Mouse (Mus musculus) megakaryocyte progenitor cell, adult 5-6 weeks (primary cell): ENCODE results near the gene Epha3. TPM values are rescaled to one million over a fixed set of nuclear protein-coding genes. Genes with fewer than 3 reads are reported as not detected.

ENCODE experiments used
- ATAC-seq: replicated peaks from 2 replicates; pipeline ENCODE4 v1.8.0; 2016; ENCODE audit warnings: mild to moderate bottlenecking, moderate TSS enrichment, inconsistent platforms; ENCODE audit not compliant: poor library complexity
- total RNA-seq, 2 experiments: library from RNA; stranded (forward) in 1 of 2; stranded (reverse) in 1 of 2; fragments of 157-497, 149-512 nt in 1 of 2; fragments of 200-1000 nt in 1 of 2; gene quantifications; 2 replicates each; pipeline versions ENCODE4 v1.2.3 to v1.2.4; 2015 to 2017

Epha3 gene
- total RNA-seq (2015): not detected in 2 replicates
- total RNA-seq (2017): not detected in 2 replicates

- ATAC-seq: peak; percentile 97
These were observed at the start of gene Epha3 for GRCm38 (mm10) chr16:63863913-63864330. Gene Epha3 (minus strand): TSS chr16:63864175.

DNA sequence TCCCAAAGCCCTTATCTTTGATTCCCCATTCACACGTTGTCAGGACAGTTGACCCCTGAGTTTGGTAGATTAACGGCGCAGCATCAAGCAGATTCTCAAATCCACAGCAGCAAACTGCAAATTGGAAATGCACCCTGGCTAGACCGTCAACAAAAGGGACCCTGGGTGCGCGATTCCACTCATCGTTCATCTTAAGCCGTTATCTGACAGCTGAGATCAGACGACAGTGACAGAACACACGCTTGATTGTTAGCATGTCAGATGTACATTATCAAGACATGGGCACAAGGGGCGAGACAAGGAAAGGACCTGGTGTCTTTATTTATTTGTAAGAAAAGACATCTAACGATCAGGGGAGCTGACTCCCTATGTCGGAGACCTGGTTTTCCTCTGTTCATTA lies 39.5 kb upstream of the Epha3 start:
- ATAC-seq: no peak

- peak; percentile 29; the same call in 1 of the 2 replicates for ATAC-seq
These were observed 17.2 kb upstream of the Epha3 start for GRCm38 (mm10) chr16:63881190-63881589.

GRCm38 (mm10) chr16:63872313-63872712 lies 8.3 kb upstream of the Epha3 start:
- ATAC-seq: peak; percentile 92

DNA sequence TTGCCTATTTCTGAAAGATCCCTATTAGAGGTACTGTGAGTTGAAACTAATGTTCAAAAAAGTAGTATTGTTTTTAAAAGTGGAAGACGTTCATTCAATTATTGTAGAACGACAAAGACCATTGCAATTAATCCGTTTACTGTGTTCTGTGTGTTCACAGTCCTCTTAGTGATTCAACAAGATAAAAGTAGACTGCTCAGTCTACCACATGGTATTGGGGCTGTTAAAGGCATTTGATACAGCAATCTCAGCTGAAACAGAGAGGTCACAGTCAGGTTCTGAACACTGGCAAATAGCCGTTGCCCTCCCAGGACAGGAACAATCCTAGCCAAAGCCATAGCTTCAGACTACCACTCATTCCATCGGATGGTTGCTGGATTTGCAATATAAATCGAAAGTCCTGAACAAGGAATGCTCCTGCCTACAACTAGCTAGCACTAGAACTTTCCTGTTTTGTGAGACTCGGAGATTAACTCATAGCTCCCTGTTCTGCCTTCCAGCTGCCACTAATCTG lies 545 bp upstream of the Epha3 start:
- ATAC-seq: no peak

DNA sequence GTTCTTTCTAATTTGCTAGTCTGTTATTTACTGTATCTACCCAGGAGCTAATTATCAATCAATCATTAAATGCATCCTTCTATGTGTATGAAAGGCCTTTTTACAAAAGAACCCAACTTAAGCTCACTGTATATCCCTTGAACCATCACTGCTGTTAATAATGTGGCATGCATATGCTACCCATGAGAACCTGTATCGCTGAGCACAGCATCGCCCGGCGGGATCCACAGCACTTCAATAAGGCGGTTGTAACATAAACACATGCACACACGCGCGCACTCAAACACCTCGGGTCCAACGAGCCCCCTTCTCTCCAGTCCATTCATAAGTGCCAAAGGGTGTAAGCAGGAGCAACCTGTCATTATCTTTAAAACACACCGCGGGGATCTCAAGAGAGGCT lies 794 bp downstream of the Epha3 start:
- ATAC-seq: no peak

DNA sequence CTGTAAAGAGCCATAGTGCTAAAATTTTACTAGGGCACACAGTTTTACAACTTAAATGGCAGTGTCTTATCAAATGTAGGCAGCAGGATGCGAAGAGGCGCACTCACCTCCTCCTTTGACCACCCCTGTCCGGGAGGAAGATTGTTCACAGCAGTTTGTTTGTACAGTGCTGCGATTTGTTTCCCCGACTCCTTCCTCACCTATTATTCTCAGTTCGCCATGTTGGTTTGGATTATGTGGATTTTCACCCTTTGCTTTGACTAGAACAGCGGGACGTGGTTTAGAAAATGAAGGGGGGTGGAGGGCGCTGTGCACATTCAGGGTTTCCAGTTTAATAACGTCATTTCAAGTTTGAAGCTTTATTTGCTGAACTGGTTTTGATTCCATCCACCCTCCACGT lies 6.4 kb downstream of the Epha3 start:
- ATAC-seq: peak; percentile 6; the same call in 1 of the 2 replicates

GRCm38 (mm10) chr16:63856658-63857552 lies 7.1 kb downstream of the Epha3 start:
- peak; percentile 88 for ATAC-seq

- no peak for ATAC-seq
These were observed 13.7 kb downstream of the Epha3 start for GRCm38 (mm10) chr16:63850297-63850696.

- ATAC-seq: no peak
These were observed 21.1 kb downstream of the Epha3 start for GRCm38 (mm10) chr16:63842911-63843310.

DNA sequence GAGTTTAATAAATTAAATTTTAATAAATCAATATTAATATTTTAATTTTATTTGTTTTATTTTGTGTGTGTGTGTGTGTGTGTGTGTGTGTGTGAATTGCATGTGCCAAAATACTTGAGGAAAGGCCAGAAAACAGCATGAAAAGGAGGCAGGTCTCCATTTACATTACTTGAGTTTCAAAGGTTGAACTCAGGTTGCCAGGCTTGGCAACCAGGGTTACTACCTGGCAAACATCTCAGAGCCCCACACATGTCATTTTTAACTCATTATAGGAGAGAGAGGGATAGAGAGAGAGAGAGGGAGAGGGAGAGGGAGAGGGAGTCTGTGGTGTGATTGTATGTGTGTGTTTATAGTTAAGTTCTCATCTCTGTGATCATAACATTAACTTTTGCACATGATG lies 26.5 kb downstream of the Epha3 start:
- ATAC-seq: no peak

- ATAC-seq: no peak
These were observed 42.8 kb downstream of the Epha3 start for GRCm38 (mm10) chr16:63821164-63821563.

DNA sequence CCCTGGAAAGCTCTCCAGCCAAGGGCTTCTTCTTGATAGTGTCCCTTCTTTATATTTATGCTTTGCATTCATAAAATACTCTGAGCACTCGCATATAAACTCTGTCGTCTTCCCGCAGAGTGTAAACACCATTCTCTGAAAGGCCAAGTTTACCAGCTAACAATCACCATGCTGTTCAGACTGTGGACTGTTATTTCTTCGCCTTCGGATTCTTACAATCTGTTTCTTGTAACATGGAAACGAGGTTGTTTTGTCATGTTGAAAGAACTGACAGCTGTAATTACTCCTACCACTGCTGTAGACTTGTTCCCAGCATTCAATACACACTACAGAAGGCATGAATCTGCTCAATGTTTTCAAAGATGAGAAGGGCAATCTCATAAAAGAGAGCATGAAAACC lies 46.4 kb downstream of the Epha3 start:
- no peak for ATAC-seq

GRCm38 (mm10) chr16:63816672-63817071 lies 47.3 kb downstream of the Epha3 start:
- no peak for ATAC-seq

GRCm38 (mm10) chr16:63809871-63810270 lies 54.1 kb downstream of the Epha3 start:
- no peak for ATAC-seq

DNA sequence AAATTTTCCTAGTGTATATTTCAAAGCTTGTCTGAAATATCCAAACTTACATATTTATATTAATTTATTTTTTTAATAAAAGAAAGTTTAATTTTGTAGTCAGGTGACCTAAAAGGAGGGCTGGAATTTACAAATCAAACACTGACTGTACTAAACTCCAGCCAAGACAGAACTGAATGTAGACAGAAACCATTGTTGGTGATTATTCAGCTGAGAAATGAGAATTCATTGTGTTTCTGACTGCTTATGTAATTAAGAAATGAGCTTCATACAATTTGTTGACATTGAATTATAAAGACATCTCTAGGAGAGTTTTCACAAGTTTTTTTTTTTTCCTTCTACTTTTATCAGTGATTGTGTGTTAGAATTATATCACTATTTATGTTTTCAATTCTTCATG lies 55.0 kb downstream of the Epha3 start:
- ATAC-seq: no peak

DNA sequence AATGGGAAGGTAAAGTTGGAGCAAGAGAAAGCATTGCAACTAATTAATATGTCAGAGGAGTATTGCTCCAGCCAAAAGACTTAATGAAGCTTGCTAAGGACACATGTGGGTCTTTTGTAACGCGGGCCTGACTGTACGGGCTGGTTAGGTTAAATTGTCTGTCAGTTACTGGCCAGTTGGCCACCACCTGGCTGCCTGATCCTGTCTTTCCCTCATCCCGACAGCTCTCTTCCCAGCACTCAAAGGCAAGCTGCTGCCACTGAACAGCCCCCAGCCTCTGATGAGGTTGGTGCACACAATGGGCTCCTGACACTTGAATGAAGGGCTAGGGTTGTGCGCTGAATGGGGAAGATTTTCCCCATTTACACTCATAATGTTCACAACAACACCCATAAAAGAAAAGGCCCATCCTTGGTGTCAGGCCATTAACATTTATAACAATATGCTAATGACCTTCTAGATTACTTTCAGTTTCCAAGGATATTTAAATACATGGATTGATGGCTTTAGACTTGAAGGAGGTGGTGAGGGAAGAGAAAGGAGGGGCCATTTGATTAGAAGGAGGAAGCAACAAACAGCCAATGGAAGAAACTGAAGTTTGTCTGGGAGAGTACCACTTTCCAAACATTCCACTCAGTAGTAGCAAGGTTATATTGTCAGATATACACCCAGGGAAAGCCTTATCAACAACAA lies 57.4 kb downstream of the Epha3 start:
- no peak for ATAC-seq

DNA sequence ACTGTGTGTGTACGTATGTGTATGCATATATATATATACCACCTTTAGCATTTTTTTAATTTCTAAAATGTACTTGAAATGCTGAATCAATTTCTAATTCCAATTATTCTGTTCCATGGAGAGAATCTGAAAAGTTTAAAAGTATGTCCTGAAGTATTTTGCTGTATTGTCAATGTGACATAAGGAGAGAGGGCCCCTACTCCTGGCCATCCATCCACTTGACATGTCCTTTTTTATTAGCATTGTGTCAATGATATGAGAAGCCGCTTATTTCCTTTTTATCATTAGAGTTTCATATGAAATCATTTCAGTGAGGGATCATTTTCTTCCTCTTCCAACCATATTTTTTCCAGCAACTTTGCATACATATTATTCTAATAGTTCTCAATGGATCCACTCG lies 58.0 kb downstream of the Epha3 start:
- ATAC-seq: no peak

- no peak for ATAC-seq
These were observed 62.5 kb downstream of the Epha3 start for GRCm38 (mm10) chr16:63801436-63801835.

- ATAC-seq: no peak
These were observed 65.6 kb downstream of the Epha3 start for GRCm38 (mm10) chr16:63798341-63798740.

DNA sequence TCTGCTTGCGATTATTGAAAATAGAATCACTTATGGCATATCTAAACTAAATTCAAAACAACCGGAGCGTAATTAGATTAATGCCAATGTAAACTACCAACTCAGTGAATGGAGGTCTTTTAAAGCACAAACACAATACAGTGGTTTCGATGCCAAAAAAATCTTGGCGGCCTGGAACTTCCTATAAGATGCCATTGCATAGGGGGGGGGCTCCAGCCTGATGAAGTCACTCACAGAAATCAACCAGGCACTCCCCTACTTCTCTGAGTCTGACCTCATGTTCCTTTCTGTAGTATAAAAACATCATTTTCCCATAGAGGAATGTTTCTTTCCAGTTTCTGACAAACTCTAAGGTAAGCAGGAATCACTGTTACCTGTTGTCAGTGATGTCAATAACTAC lies 69.7 kb downstream of the Epha3 start:
- ATAC-seq: no peak

GRCm38 (mm10) chr16:63793805-63794204 lies 70.2 kb downstream of the Epha3 start:
- no peak for ATAC-seq
